21 mouse cellular contexts compared by ENCODE assay signal in the genomic region with DNA sequence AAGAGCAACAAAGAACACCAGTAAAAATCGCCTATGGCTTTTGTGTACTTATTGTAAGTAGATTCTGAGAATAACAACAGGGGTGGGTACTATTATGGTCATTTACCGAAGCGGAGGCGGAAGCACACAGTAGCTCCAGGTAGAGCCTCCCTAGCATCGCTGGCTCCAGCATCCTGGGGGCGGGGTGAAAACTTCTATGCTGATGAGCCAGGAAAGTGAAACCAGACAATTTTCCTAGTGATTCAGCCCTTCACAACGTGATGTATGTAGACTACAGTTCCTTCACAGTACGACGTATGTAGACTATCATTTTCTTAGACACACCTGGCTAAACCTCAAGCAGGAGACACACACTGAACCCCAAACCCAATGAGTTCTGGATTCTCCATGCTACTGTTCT. TPM values are rescaled to one million over a fixed set of nuclear protein-coding genes. Genes with fewer than 3 reads are reported as not detected.
DNase-seq lines count a peak whose midpoint lies in the region; ATAC-seq lines count a peak whose summit lies in the region.
"Had no signal": no experiment of that assay in that cellular context is flagged by ENCODE, and none has a peak within 500 bp of the region (broad histone marks: within the 10 kb centered on the region; RNA-seq: fewer than 3 reads in every experiment).

No protein-coding gene starts in this region.

- 52% methylated on average over 9 of the region's 9 CpGs for WGBS in embryonic facial prominence, embryonic 13.5 days

- no peak for DNase-seq in frontal cortex, postnatal 10 days (ENCODE audit: low spot score in 2 of 2)
- peak; percentile 20 to 33 for DNase-seq in right cerebral cortex, adult 2 months (ENCODE audit: low spot score in 2 of 2)
- DNase-seq in right cerebral cortex, postnatal 10 days (ENCODE audit: low spot score in 2 of 2): no peak
- DNase-seq in lung, postnatal 25 days (ENCODE audit: low spot score): no peak
- DNase-seq: adrenal gland, postnatal 14 days; cerebellum, adult 11-12 months; cerebellum, postnatal 14 days; kidney, adult 8-10 months; layer of hippocampus, adult 9-11 months; liver, embryonic 13.5 days; thymus, postnatal 25 days had no signal

- H3K27me3 ChIP-seq in embryonic facial prominence, embryonic 13.5 days: no peaks in the 10 kb centered on the region
- H3K27me3 ChIP-seq: limb, embryonic 12.5 days; liver, embryonic 13.5 days; lung, embryonic 15.5 days; midbrain, embryonic 15.5 days; Patski had no signal

- peaks cover 50% of the 10 kb centered on the region for H3K36me3 ChIP-seq in embryonic facial prominence, embryonic 13.5 days
- H3K36me3 ChIP-seq: liver, embryonic 13.5 days had no signal

- ATAC-seq in frontal cortex, adult (ENCODE audit: low TSS enrichment): peak; percentile 18; the same call in 1 of the 2 replicates
- ATAC-seq in embryonic facial prominence, embryonic 13.5 days (ENCODE audit: insufficient number of reproducible peaks, insufficient read depth, low FRiP score, low TSS enrichment, low read depth): no peak
- ATAC-seq in monocyte, adult 5-6 weeks (replicated peaks; ENCODE audit: insufficient number of reproducible peaks, low FRiP score, low TSS enrichment, poor library complexity, severe bottlenecking): no peak
- ATAC-seq: forebrain, embryonic 16.5 days; hindbrain, embryonic 16.5 days; midbrain, embryonic 15.5 days had no signal

- peak overlapping the region; percentile 18 for H3K4me2 ChIP-seq in embryonic facial prominence, embryonic 13.5 days
- H3K4me2 ChIP-seq: limb, embryonic 12.5 days; liver, embryonic 13.5 days; lung, embryonic 15.5 days; midbrain, embryonic 15.5 days had no signal

- no peak overlapping the region for H3K4me3 ChIP-seq in embryonic facial prominence, embryonic 13.5 days
- H3K4me3 ChIP-seq: limb, embryonic 12.5 days; liver, embryonic 13.5 days; lung, embryonic 15.5 days; megakaryocyte, embryonic 14.5 days; midbrain, embryonic 15.5 days had no signal

- H3K27ac ChIP-seq in embryonic facial prominence, embryonic 13.5 days: peak overlapping the region; percentile 55
- H3K27ac ChIP-seq: limb, embryonic 12.5 days; liver, embryonic 13.5 days; midbrain, embryonic 15.5 days had no signal

- no peaks in the 10 kb centered on the region for H3K9me3 ChIP-seq in embryonic facial prominence, embryonic 13.5 days
- H3K9me3 ChIP-seq: limb, embryonic 12.5 days; liver, embryonic 13.5 days; lung, embryonic 15.5 days; megakaryocyte, embryonic 14.5 days; midbrain, embryonic 15.5 days had no signal

- peaks cover 71% of the 10 kb centered on the region for H3K4me1 ChIP-seq in embryonic facial prominence, embryonic 13.5 days
- H3K4me1 ChIP-seq: liver, embryonic 13.5 days; megakaryocyte, embryonic 14.5 days had no signal

- H3K9ac ChIP-seq in embryonic facial prominence, embryonic 13.5 days: no peak overlapping the region
- H3K9ac ChIP-seq: limb, embryonic 12.5 days; liver, embryonic 13.5 days; midbrain, embryonic 15.5 days had no signal

RNA-seq across cellular contexts. Expression of gene Ptgfrn, which starts 36.7 kb away (rescaled TPM):
- 8.7 and 9.4 TPM in 2 replicates for polyA plus RNA-seq in embryonic facial prominence, embryonic 13.5 days (2015; fragmentation: Nextera tagmentation; extraction: Ambion mirVana)
- total RNA-seq in monocyte, adult 5-6 weeks (2017): 0.10 to 0.57 TPM in 2 of 3 replicates, not detected in the other

RNA-seq across cellular contexts. Expression of gene Cd101, which starts 44.0 kb away (rescaled TPM):
- 0.10 TPM in 1 of 2 replicates, not detected in the other for polyA plus RNA-seq in embryonic facial prominence, embryonic 13.5 days (2015; fragmentation: Nextera tagmentation; extraction: Ambion mirVana)
- 0.75 to 1.5 TPM (median 1.1 TPM) in 3 replicates for total RNA-seq in monocyte, adult 5-6 weeks (2017)
- polyA plus RNA-seq: forebrain, embryonic 16.5 days; midbrain, embryonic 15.5 days; Patski had no signal

Comparison
In these comparisons a context has a peak if more than half of its experiments do, and no peak if none do; other contexts are left out.
1. DNase-seq: peak in right cerebral cortex, adult 2 months (2 of 2); none in frontal cortex, postnatal 10 days (0 of 2), right cerebral cortex, postnatal 10 days (0 of 2) and lung, postnatal 25 days (single experiment).